Mouse (Mus musculus) large intestine, adult 2 months (tissue): Measurements from ENCODE around the gene Cdc42ep3. TPM values are rescaled to one million over a fixed set of nuclear protein-coding genes. Genes with fewer than 3 reads are reported as not detected.

Experiments used
- DNase-seq: peaks from one replicate; pipeline ENCODE4 v3.0.0-alpha.2; 2012; ENCODE audit warnings: low read depth, low spot score
- WGBS: fragments of 180-500 bp; shearing (Covaris S2); methylation state at CpG from one replicate; pipeline ENCODE4 v1.1.7; 2018; 5-methylcytosine and 5-hydroxymethylcytosine counted together
- polyA plus RNA-seq: library from polyadenylated mRNA; depleted of rRNA; stranded (reverse); fragments of >200 nt; gene quantifications from 2 replicates; pipeline ENCODE4 v1.2.3, GENCODE M21; 2012; rRNA removed

Gene Cdc42ep3
- 7.6 and 8.4 TPM in 2 replicates for polyA plus RNA-seq

GRCm38 (mm10) chr17:79354444-79355270 lies at the start of gene Cdc42ep3:
Gene Cdc42ep3 (minus strand): TSS chr17:79355091.
- DNase-seq = no peak
- under 1% methylated on average over 74 of the region's 74 CpGs for WGBS

- no peak for DNase-seq
- WGBS = 76% methylated on average over 2 of the region's 2 CpGs
Measured at GRCm38 (mm10) chr17:79400356-79400755, 45.5 kb upstream of the Cdc42ep3 start.

GRCm38 (mm10) chr17:79398416-79398815 lies 43.5 kb upstream of the Cdc42ep3 start:
- no peak for DNase-seq
- WGBS = 80% methylated on average over 3 of the region's 3 CpGs

GRCm38 (mm10) chr17:79394799-79395198 lies 39.9 kb upstream of the Cdc42ep3 start:
- DNase-seq = no peak
- 66% methylated on average over 5 of the region's 5 CpGs for WGBS

GRCm38 (mm10) chr17:79393886-79394285 lies 39.0 kb upstream of the Cdc42ep3 start:
- 65% methylated on average over 7 of the region's 7 CpGs for WGBS
- DNase-seq = no peak

- DNase-seq = no peak
- WGBS = 76% methylated on average over 8 of the region's 8 CpGs
Measured at GRCm38 (mm10) chr17:79387465-79388066, 32.7 kb upstream of the Cdc42ep3 start.

GRCm38 (mm10) chr17:79381485-79381884 lies 26.6 kb upstream of the Cdc42ep3 start:
- no peak for DNase-seq
- WGBS = 73% methylated on average over 3 of the region's 3 CpGs

- DNase-seq = no peak
- 57% methylated on average over 5 of the region's 5 CpGs for WGBS
Measured at GRCm38 (mm10) chr17:79379191-79379590, 24.3 kb upstream of the Cdc42ep3 start.

- no peak for DNase-seq
- WGBS = 67% methylated on average over 6 of the region's 6 CpGs
Measured at GRCm38 (mm10) chr17:79376434-79377210, 21.7 kb upstream of the Cdc42ep3 start.

- WGBS = 48% methylated on average over 5 of the region's 5 CpGs
- DNase-seq = no peak
Measured at GRCm38 (mm10) chr17:79372973-79373372, 18.1 kb upstream of the Cdc42ep3 start.

- no peak for DNase-seq
- 43% methylated on average over 5 of the region's 5 CpGs for WGBS
Measured at GRCm38 (mm10) chr17:79364749-79365450, 10.0 kb upstream of the Cdc42ep3 start.

- no peak for DNase-seq
- 16% methylated on average over 24 of the region's 24 CpGs for WGBS
Measured at GRCm38 (mm10) chr17:79356071-79356601, 1.2 kb upstream of the Cdc42ep3 start.

- under 1% methylated on average over 59 of the region's 59 CpGs for WGBS
Measured at GRCm38 (mm10) chr17:79355271-79355991, 540 bp upstream of the Cdc42ep3 start.

GRCm38 (mm10) chr17:79354174-79354443 lies 782 bp downstream of the Cdc42ep3 start:
- DNase-seq = no peak
- WGBS = 0% methylated on average over 6 of the region's 6 CpGs

More at GRCm38 (mm10) chr17:79355271-79355991, 540 bp upstream of the Cdc42ep3 start:
- DNase-seq = no peak

GRCm38 (mm10) chr17:79353446-79354173 lies 1.3 kb downstream of the Cdc42ep3 start:
- WGBS = 28% methylated on average over 16 of the region's 16 CpGs
- DNase-seq = no peak

GRCm38 (mm10) chr17:79350751-79351191 lies 4.1 kb downstream of the Cdc42ep3 start:
- WGBS = 77% methylated on average over 11 of the region's 11 CpGs

GRCm38 (mm10) chr17:79349371-79349770 lies 5.5 kb downstream of the Cdc42ep3 start:
- 81% methylated on average over 4 of the region's 4 CpGs for WGBS
- DNase-seq = no peak

More at GRCm38 (mm10) chr17:79350751-79351191, 4.1 kb downstream of the Cdc42ep3 start:
- DNase-seq = no peak

- no peak for DNase-seq
Measured at GRCm38 (mm10) chr17:79347920-79348589, 6.8 kb downstream of the Cdc42ep3 start.

More at GRCm38 (mm10) chr17:79347920-79348589, 6.8 kb downstream of the Cdc42ep3 start:
- 73% methylated on average over 7 of the region's 7 CpGs for WGBS
